Mouse (Mus musculus): Measurements from ENCODE around the gene Synj2bp. TPM values are rescaled to one million over a fixed set of nuclear protein-coding genes. Genes with fewer than 3 reads are reported as not detected.
A peak's percentile ranks its signal among the peaks of the same experiment; 100 is the strongest.
"Not testable (repeated sequence)": the region's sequence is repeated elsewhere in the genome, so short reads cannot be mapped to it uniquely, and the experiment has no call there.

Gene Synj2bp
- polyA plus RNA-seq, 1 experiment from 2014 or later, result 36.7 TPM

- Histone ChIP-seq H3K9me3 (replicated peaks; ENCODE audit: control insufficient read depth, low read length, poor library complexity, severe bottlenecking) (no peaks in the 10 kb centered on the region), H3K4me1 (ENCODE audit: control insufficient read depth, insufficient read depth, low read length) (no peaks in the 10 kb centered on the region), H3K4me3 (ENCODE audit: low read depth, low read length) (no peak overlapping the region), H3K27ac (ENCODE audit: low read length) (no peak overlapping the region), H3K27me3 (ENCODE audit: control insufficient read depth, insufficient read depth, low read depth, low read length) (no peaks in the 10 kb centered on the region), H3K4me2 (ENCODE audit: low read length) (no peak overlapping the region), H3K9ac (ENCODE audit: low read depth, low read length) (no peak overlapping the region), H3K36me3 (ENCODE audit: control insufficient read depth, insufficient read depth, low read length) (0 out of 2 replicates have a peak, but pooled peaks cover 2% of the 10 kb centered on the region)
- no peak for ATAC-seq
- 97% methylated on average over 5 of the region's 5 CpGs for WGBS
Observed at GRCm38 (mm10) chr12:81490491-81490890, 42.2 kb downstream of the Synj2bp start.

DNA sequence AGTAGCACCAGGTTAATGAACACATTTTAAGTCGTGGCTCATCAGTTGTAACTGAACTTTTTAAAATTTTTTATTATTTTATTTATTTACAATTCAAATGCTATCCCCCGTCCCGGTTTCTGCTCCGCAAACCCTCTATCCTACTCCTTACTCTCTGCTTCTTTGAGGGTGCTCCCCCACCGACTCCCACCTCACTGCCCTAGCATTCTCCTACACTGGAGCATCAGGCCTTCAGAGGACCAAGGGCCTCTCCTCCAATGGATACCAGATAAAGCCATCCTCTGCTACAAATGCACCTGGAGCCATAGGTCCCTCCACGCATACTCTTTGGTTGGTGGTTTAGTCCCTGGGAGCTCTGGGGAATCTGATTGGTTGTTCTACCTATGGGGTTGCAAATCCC lies 47.4 kb downstream of the Synj2bp start:
- Histone ChIP-seq H3K4me3 (ENCODE audit: low read depth, low read length) (peak overlapping the region; percentile 78), H3K4me2 (ENCODE audit: low read length) (peak overlapping the region; percentile 53), H3K9ac (ENCODE audit: low read depth, low read length) (peak overlapping the region; percentile 75; the same call in 1 of the 2 replicates), H3K4me1 (ENCODE audit: control insufficient read depth, insufficient read depth, low read length) (peaks cover 10% of the 10 kb centered on the region; the same call in 1 of the 2 replicates), H3K9me3 (replicated peaks; ENCODE audit: control insufficient read depth, low read length, poor library complexity, severe bottlenecking) (no peaks in the 10 kb centered on the region), H3K27ac (ENCODE audit: low read length) (peak overlapping the region; percentile 96), H3K36me3 (ENCODE audit: control insufficient read depth, insufficient read depth, low read length) (no peaks in the 10 kb centered on the region), H3K27me3 (ENCODE audit: control insufficient read depth, insufficient read depth, low read depth, low read length) (no peaks in the 10 kb centered on the region)
- 43% methylated on average over 6 of the region's 6 CpGs for WGBS
- peak; percentile 44; the same call in 1 of the 2 replicates for ATAC-seq

GRCm38 (mm10) chr12:81484727-81485191 lies 48.0 kb downstream of the Synj2bp start, which contains the start of gene Cox16:
Cox16 (minus strand) TSS chr12:81485127.
- WGBS, result under 1% methylated on average over 31 of the region's 31 CpGs

DNA sequence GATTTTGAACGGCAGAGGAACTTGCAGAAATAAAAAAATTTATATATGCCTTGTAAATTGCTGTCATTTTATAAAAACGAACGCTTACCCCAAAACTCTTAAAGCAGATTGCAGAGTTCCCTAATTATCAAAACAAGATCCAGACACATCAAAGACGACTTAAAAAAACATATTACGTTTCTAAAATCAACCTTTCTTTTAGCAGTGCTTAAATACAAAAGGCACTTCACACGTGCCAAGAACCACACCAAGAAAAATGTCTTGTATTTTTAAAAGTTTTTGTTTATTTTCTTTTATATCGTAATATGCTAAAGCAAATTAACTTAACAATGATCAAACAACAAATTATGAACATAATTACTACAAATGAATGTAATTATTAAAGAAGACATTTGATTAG lies 48.5 kb downstream of the Synj2bp start:
- Histone ChIP-seq H3K4me3 (ENCODE audit: low read depth, low read length) (peak overlapping the region; percentile 78), H3K27me3 (ENCODE audit: control insufficient read depth, insufficient read depth, low read depth, low read length) (no peaks in the 10 kb centered on the region), H3K4me1 (ENCODE audit: control insufficient read depth, insufficient read depth, low read length) (peaks cover 10% of the 10 kb centered on the region; the same call in 1 of the 2 replicates), H3K4me2 (ENCODE audit: low read length) (peak overlapping the region; percentile 53), H3K9me3 (replicated peaks; ENCODE audit: control insufficient read depth, low read length, poor library complexity, severe bottlenecking) (no peaks in the 10 kb centered on the region), H3K27ac (ENCODE audit: low read length) (peak overlapping the region; percentile 96), H3K9ac (ENCODE audit: low read depth, low read length) (peak overlapping the region; percentile 75), H3K36me3 (ENCODE audit: control insufficient read depth, insufficient read depth, low read length) (no peaks in the 10 kb centered on the region; the same call in 1 of the 2 replicates)
- no peak for ATAC-seq
- WGBS, result 2% methylated on average over 7 of the region's 7 CpGs

More at GRCm38 (mm10) chr12:81484727-81485191, 48.0 kb downstream of the Synj2bp start, which contains the start of gene Cox16:
- Histone ChIP-seq H3K36me3 (ENCODE audit: control insufficient read depth, insufficient read depth, low read length) (no peaks in the 10 kb centered on the region), H3K4me1 (ENCODE audit: control insufficient read depth, insufficient read depth, low read length) (peaks cover 10% of the 10 kb centered on the region; the same call in 1 of the 2 replicates), H3K4me3 (ENCODE audit: low read depth, low read length) (peak within 1 kb of the TSS; percentile 78), H3K4me2 (ENCODE audit: low read length) (peak within 1 kb of the TSS; percentile 53), H3K9me3 (replicated peaks; ENCODE audit: control insufficient read depth, low read length, poor library complexity, severe bottlenecking) (no peaks in the 10 kb centered on the region), H3K27me3 (ENCODE audit: control insufficient read depth, insufficient read depth, low read depth, low read length) (no peaks in the 10 kb centered on the region), H3K27ac (ENCODE audit: low read length) (peak within 1 kb of the TSS; percentile 96), H3K9ac (ENCODE audit: low read depth, low read length) (peak within 1 kb of the TSS; percentile 75)
- ATAC-seq, result peak; percentile 99

GRCm38 (mm10) chr12:81483656-81484055 lies 49.1 kb downstream of the Synj2bp start:
- H3K4me1 ChIP-seq (ENCODE audit: control insufficient read depth, insufficient read depth, low read length), result peaks cover 10% of the 10 kb centered on the region; the same call in 1 of the 2 replicates
- H3K27ac ChIP-seq (ENCODE audit: low read length), result no peak overlapping the region
- peak overlapping the region; percentile 78 for H3K4me3 ChIP-seq (ENCODE audit: low read depth, low read length)
- no peaks in the 10 kb centered on the region for H3K27me3 ChIP-seq (ENCODE audit: control insufficient read depth, insufficient read depth, low read depth, low read length)
- 0 out of 2 replicates have a peak overlapping the region, but pooled peaks have one; percentile 23 for H3K9ac ChIP-seq (ENCODE audit: low read depth, low read length)
- H3K36me3 ChIP-seq (ENCODE audit: control insufficient read depth, insufficient read depth, low read length), result no peaks in the 10 kb centered on the region; the same call in 1 of the 2 replicates
- ATAC-seq, result no peak
- H3K4me2 ChIP-seq (ENCODE audit: low read length), result peak overlapping the region; percentile 53
- WGBS, result 29% methylated on average over 17 of the region's 17 CpGs
- H3K9me3 ChIP-seq (replicated peaks; ENCODE audit: control insufficient read depth, low read length, poor library complexity, severe bottlenecking), result no peaks in the 10 kb centered on the region

GRCm38 (mm10) chr12:81459051-81459450 lies 73.7 kb downstream of the Synj2bp start:
- H3K4me1 ChIP-seq (ENCODE audit: control insufficient read depth, insufficient read depth, low read length); ATAC-seq; H3K27ac ChIP-seq (ENCODE audit: low read length); H3K9ac ChIP-seq (ENCODE audit: low read depth, low read length); H3K4me3 ChIP-seq (ENCODE audit: low read depth, low read length); H3K9me3 ChIP-seq (replicated peaks; ENCODE audit: control insufficient read depth, low read length, poor library complexity, severe bottlenecking); H3K4me2 ChIP-seq (ENCODE audit: low read length); H3K27me3 ChIP-seq (ENCODE audit: control insufficient read depth, insufficient read depth, low read depth, low read length); H3K36me3 ChIP-seq (ENCODE audit: control insufficient read depth, insufficient read depth, low read length): not testable (repeated sequence)
- WGBS, result 94% methylated on average over 7 of the region's 7 CpGs

Other genes starting within 250 kb of the Synj2bp start
- gene Slc8a3, start 199.7 kb downstream of the Synj2bp start, polyA plus RNA-seq (2015; fragmentation: Nextera tagmentation; extraction: Ambion mirVana), result 10.1 and 10.2 TPM in 2 replicates
- 0.25 and 0.30 TPM in 2 replicates for gene Gm4787, start 153.4 kb downstream of the Synj2bp start, polyA plus RNA-seq (2015; fragmentation: Nextera tagmentation; extraction: Ambion mirVana)
- gene Adam4, start 111.0 kb downstream of the Synj2bp start, polyA plus RNA-seq (2015; fragmentation: Nextera tagmentation; extraction: Ambion mirVana), result 0.41 and 0.50 TPM in 2 replicates
- 110 TPM in 2 replicates for gene Cox16, start 47.8 kb downstream of the Synj2bp start, polyA plus RNA-seq (2015; fragmentation: Nextera tagmentation; extraction: Ambion mirVana)
- 42.0 and 44.4 TPM in 2 replicates for gene Gm20498, start within 50 bp of the Synj2bp start, polyA plus RNA-seq (2015; fragmentation: Nextera tagmentation; extraction: Ambion mirVana)
- 0.82 and 0.89 TPM in 2 replicates for gene Adam21, start 35.6 kb upstream of the Synj2bp start, polyA plus RNA-seq (2015; fragmentation: Nextera tagmentation; extraction: Ambion mirVana)
- gene Med6, start 62.1 kb upstream of the Synj2bp start, polyA plus RNA-seq (2015; fragmentation: Nextera tagmentation; extraction: Ambion mirVana), result 38.0 and 39.4 TPM in 2 replicates
- 15.3 and 17.2 TPM in 2 replicates for gene Ttc9, start 98.3 kb upstream of the Synj2bp start, polyA plus RNA-seq (2015; fragmentation: Nextera tagmentation; extraction: Ambion mirVana)
- 8.4 and 10.9 TPM in 2 replicates for gene Map3k9, start 248.3 kb upstream of the Synj2bp start, polyA plus RNA-seq (2015; fragmentation: Nextera tagmentation; extraction: Ambion mirVana)

All from midbrain, embryonic 16.5 days (tissue).